Mouse (Mus musculus): Measurements from ENCODE around the gene Cdc42bpa. TPM values are rescaled to one million over a fixed set of nuclear protein-coding genes. Genes with fewer than 3 reads are reported as not detected.

Cdc42bpa gene
- polyA plus RNA-seq, 2 experiments: 8.1 to 9.1 TPM

- ATAC-seq (ENCODE audit: insufficient read depth) (peak; percentile 92), DNase-seq (ENCODE audit: low read depth in 3 of 3, low spot score in 3 of 3) (peak; percentile 48 to 50 (median 50))
- 14% methylated on average over 5 of the region's 5 CpGs for WGBS (ENCODE audit: insufficient replicate concordance)
- H3K27me3 ChIP-seq (ENCODE audit: control insufficient read depth, insufficient read depth, low read length): no peaks in the 10 kb centered on the region
- H3K36me3 ChIP-seq (replicated peaks; ENCODE audit: control insufficient read depth, insufficient read depth, low read depth): no peaks in the 10 kb centered on the region
- H3K9me3 ChIP-seq (ENCODE audit: control insufficient read depth, low read length): no peaks in the 10 kb centered on the region
- H3K4me2 ChIP-seq (ENCODE audit: low read depth): peak overlapping the region; percentile 68
- peak overlapping the region; percentile 67 for H3K9ac ChIP-seq (replicated peaks)
- H3K27ac ChIP-seq: peak overlapping the region; percentile 84
- peak overlapping the region; percentile 55 to 58 for H3K4me3 ChIP-seq (ENCODE audit: insufficient read depth in 1 of 2, low read depth in 2 of 2, low read length in 2 of 2)
- H3K4me1 ChIP-seq (replicated peaks; ENCODE audit: control insufficient read depth in 2 of 2, insufficient read depth in 2 of 2, low read length in 1 of 2): peaks cover 39 to 47% of the 10 kb centered on the region in 2 experiments
- peak; percentile 65 for TF ChIP-seq EP300 (IDR thresholded peaks at IDR 0.05; ENCODE audit: low read depth)
- TF ChIP-seq CTCF (IDR thresholded peaks at IDR 0.05; ENCODE audit: low read depth): no peak
Measured at GRCm38 (mm10) chr1:179975645-179976275, 15.5 kb downstream of the Cdc42bpa start.

- Histone ChIP-seq H3K9ac (replicated peaks) (peak overlapping the region; percentile 32), H3K4me1 (replicated peaks; ENCODE audit: control insufficient read depth in 2 of 2, insufficient read depth in 2 of 2, low read length in 1 of 2) (peaks cover 45 to 56% of the 10 kb centered on the region in 2 experiments), H3K9me3 (ENCODE audit: control insufficient read depth, low read length) (no peaks in the 10 kb centered on the region), H3K36me3 (replicated peaks; ENCODE audit: control insufficient read depth, insufficient read depth, low read depth) (peaks cover 2% of the 10 kb centered on the region; the same call in 1 of the 2 replicates), H3K4me3 (ENCODE audit: insufficient read depth in 1 of 2, low read depth in 2 of 2, low read length in 2 of 2) (0 out of 4 replicates have a peak overlapping the region, but pooled peaks of 1 of the 2 experiments have one; percentile 9), H3K27ac (no peak overlapping the region), H3K27me3 (ENCODE audit: control insufficient read depth, insufficient read depth, low read length) (no peaks in the 10 kb centered on the region), H3K4me2 (ENCODE audit: low read depth) (peak overlapping the region; percentile 68)
- ATAC-seq (ENCODE audit: insufficient read depth) (no peak), DNase-seq (ENCODE audit: low read depth in 3 of 3, low spot score in 3 of 3) (no peak)
- TF ChIP-seq EP300 (IDR thresholded peaks at IDR 0.05; ENCODE audit: low read depth) (no peak), CTCF (IDR thresholded peaks at IDR 0.05; ENCODE audit: low read depth) (no peak)
- 71% methylated on average over 6 of the region's 6 CpGs for WGBS (ENCODE audit: insufficient replicate concordance)
Measured at GRCm38 (mm10) chr1:179977437-179977836, 17.2 kb downstream of the Cdc42bpa start.

GRCm38 (mm10) chr1:179978742-179979141 lies 18.5 kb downstream of the Cdc42bpa start:
- peaks cover 44 to 49% of the 10 kb centered on the region in 2 experiments for H3K4me1 ChIP-seq (replicated peaks; ENCODE audit: control insufficient read depth in 2 of 2, insufficient read depth in 2 of 2, low read length in 1 of 2)
- ATAC-seq (ENCODE audit: insufficient read depth) (no peak), DNase-seq (ENCODE audit: low read depth in 3 of 3, low spot score in 3 of 3) (no peak)
- H3K4me2 ChIP-seq (ENCODE audit: low read depth): no peak overlapping the region
- no peaks in the 10 kb centered on the region for H3K9me3 ChIP-seq (ENCODE audit: control insufficient read depth, low read length)
- H3K36me3 ChIP-seq (replicated peaks; ENCODE audit: control insufficient read depth, insufficient read depth, low read depth): peaks cover 2% of the 10 kb centered on the region; the same call in 1 of the 2 replicates
- H3K9ac ChIP-seq (replicated peaks): no peak overlapping the region
- WGBS (ENCODE audit: insufficient replicate concordance): 76% methylated on average over 1 of the region's 1 CpGs
- no peak overlapping the region for H3K4me3 ChIP-seq (ENCODE audit: insufficient read depth in 1 of 2, low read depth in 2 of 2, low read length in 2 of 2)
- TF ChIP-seq CTCF (IDR thresholded peaks at IDR 0.05; ENCODE audit: low read depth) (no peak), EP300 (IDR thresholded peaks at IDR 0.05; ENCODE audit: low read depth) (no peak)
- no peak overlapping the region for H3K27ac ChIP-seq
- no peaks in the 10 kb centered on the region for H3K27me3 ChIP-seq (ENCODE audit: control insufficient read depth, insufficient read depth, low read length)

GRCm38 (mm10) chr1:179981680-179982079 lies 21.4 kb downstream of the Cdc42bpa start:
- H3K4me2 ChIP-seq (ENCODE audit: low read depth): no peak overlapping the region
- peaks cover 2% of the 10 kb centered on the region; the same call in 1 of the 2 replicates for H3K36me3 ChIP-seq (replicated peaks; ENCODE audit: control insufficient read depth, insufficient read depth, low read depth)
- DNase-seq (ENCODE audit: low read depth in 3 of 3, low spot score in 3 of 3) (no peak), ATAC-seq (ENCODE audit: insufficient read depth) (peak; percentile 64; the same call in 1 of the 2 replicates)
- H3K9me3 ChIP-seq (ENCODE audit: control insufficient read depth, low read length): no peaks in the 10 kb centered on the region
- no peaks in the 10 kb centered on the region for H3K27me3 ChIP-seq (ENCODE audit: control insufficient read depth, insufficient read depth, low read length)
- H3K4me3 ChIP-seq (ENCODE audit: insufficient read depth in 1 of 2, low read depth in 2 of 2, low read length in 2 of 2): no peak overlapping the region
- H3K27ac ChIP-seq: no peak overlapping the region
- no peak overlapping the region for H3K9ac ChIP-seq (replicated peaks)
- TF ChIP-seq CTCF (IDR thresholded peaks at IDR 0.05; ENCODE audit: low read depth) (no peak), EP300 (IDR thresholded peaks at IDR 0.05; ENCODE audit: low read depth) (0 out of 2 replicates have a peak, but pooled peaks have one; percentile 9)
- peaks cover 24 to 25% of the 10 kb centered on the region in 2 experiments for H3K4me1 ChIP-seq (replicated peaks; ENCODE audit: control insufficient read depth in 2 of 2, insufficient read depth in 2 of 2, low read length in 1 of 2)

- Histone ChIP-seq H3K4me3 (ENCODE audit: insufficient read depth in 1 of 2, low read depth in 2 of 2, low read length in 2 of 2) (no peak overlapping the region), H3K9ac (replicated peaks) (no peak overlapping the region), H3K27me3 (ENCODE audit: control insufficient read depth, insufficient read depth, low read length) (no peaks in the 10 kb centered on the region), H3K4me1 (replicated peaks; ENCODE audit: control insufficient read depth in 2 of 2, insufficient read depth in 2 of 2, low read length in 1 of 2) (peaks cover 19 to 21% of the 10 kb centered on the region in 2 experiments), H3K36me3 (replicated peaks; ENCODE audit: control insufficient read depth, insufficient read depth, low read depth) (peaks cover 2% of the 10 kb centered on the region; the same call in 1 of the 2 replicates), H3K27ac (no peak overlapping the region; the same call in 1 of the 2 replicates), H3K9me3 (ENCODE audit: control insufficient read depth, low read length) (no peaks in the 10 kb centered on the region), H3K4me2 (ENCODE audit: low read depth) (no peak overlapping the region)
- 61% methylated on average over 1 of the region's 1 CpGs for WGBS (ENCODE audit: insufficient replicate concordance)
- ATAC-seq (ENCODE audit: insufficient read depth): no peak
- TF ChIP-seq EP300 (IDR thresholded peaks at IDR 0.05; ENCODE audit: low read depth) (no peak), CTCF (IDR thresholded peaks at IDR 0.05; ENCODE audit: low read depth) (no peak)
- no peak for DNase-seq (ENCODE audit: low read depth in 3 of 3, low spot score in 3 of 3)
Measured at GRCm38 (mm10) chr1:179982183-179982582, 21.9 kb downstream of the Cdc42bpa start.
